Mouse (Mus musculus): Measurements from ENCODE around the gene Ifi27l2a.

Gene Ifi27l2a

DNA sequence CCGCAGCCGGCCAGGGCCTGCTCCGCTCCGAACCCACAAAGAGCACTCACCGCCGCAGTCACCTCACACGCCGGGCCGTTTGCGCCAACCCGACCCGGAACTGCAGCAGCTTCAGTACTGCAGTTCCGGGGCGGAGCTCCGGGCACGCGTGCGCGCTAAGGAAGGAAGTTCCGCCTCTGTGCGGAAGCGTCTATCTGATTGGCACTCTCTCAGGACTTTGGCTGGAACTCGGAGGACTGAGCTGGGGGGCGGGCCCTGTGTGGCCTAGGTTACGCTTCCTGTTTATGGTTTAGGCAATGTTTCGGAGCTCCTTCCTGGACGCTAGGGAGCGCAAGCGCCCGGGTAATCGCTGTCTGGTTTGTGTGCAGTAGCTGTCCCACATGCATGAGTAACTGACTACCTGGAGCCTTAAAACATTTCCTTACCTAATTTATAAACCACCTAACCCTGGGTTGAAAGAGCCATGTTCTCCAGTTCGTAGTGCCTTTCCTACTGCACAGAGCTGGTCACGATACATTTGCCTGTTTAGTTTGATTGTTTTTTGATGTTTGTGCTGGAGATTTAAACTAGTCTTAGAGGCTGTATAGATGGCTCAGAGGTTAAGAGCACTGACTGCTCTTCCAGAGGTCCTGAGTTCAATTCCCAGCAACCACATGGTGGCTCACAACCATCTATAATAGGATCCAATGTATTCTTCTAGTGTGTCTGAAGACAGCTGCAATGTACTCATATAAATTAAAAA, 17.6 kb downstream of the Ifi27l2a start, which contains the start of gene Ddx24:
Ddx24 (minus strand) TSS at position 102 of the 742 bp plus-strand sequence.
- peak; percentile 100 for DNase-seq

DNA sequence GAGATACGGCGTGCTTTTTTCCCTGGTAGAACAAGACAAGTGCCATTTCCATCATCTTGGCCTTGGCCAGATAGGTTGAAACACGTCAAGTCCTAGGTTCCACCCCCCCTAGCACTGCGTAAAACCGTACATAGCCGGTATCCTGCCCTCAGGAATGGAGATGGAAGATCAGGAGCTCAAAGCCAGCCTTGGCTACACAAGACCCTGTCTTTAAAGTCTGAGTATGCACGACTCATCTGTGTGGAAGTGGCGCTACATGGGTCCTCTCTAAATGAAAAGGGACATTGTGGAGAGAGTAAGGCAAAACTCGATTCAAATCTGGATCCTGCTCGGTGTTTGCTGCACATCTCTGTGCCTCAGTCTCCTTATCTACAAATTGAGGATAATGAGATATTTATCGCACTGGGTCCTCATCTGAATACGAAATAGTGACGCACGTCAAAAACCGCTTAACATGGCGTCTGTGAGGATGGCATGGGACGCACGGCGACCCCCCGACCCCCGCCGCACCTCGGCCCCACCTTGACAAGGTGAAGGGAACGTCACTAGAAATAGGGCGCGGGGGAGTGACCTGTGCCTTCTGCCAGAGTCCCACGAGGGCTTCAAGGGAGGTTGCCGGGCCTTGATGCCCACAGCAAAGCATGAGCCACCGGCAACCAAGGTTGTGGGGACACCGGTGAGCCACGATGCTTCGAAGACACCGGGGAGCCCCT, 18.3 kb downstream of the Ifi27l2a start:
- no peak for DNase-seq

DNA sequence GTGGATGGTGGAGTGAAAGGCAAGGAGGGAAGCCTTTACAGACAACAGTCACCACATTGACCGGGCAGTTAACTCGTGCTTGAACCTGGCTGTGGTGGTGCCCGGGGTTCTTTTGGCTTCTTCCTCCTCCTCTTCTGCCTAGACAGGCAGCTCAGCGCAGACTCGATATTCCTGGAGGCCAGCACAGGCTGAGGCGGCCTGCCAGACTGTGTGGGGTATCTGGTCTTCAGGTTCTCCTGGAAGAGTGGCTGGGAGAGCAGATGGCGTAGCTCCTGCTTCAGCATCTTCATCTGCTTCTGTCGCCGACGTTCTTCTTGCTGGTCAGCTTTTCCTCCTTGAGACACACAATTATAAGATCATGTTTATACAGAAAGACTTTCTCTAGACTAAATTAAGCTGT, 35.3 kb downstream of the Ifi27l2a start:
- no peak for DNase-seq

DNA sequence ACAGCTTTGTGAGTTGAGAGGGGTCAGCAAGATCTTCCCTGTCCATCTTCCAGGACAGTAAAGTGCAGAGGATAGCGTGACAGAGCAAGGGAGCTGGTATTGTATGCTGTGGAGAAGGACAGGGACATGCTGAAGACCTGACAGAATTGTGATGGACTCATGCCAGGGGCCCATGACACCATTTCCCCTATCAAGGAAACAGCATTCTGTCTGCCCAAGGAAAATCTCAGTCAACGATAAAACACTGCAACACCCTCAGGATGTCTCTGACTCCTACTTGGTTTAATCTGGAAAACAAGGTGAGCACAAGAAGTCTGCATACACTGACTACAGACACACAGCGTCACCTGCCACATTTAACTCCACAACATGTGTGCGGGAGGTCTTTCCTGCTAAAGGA, 35.8 kb downstream of the Ifi27l2a start, which contains the start of gene 9330161L09Rik:
9330161L09Rik (minus strand) TSS at position 101 of the 400 bp plus-strand sequence.
- no peak for DNase-seq

DNA sequence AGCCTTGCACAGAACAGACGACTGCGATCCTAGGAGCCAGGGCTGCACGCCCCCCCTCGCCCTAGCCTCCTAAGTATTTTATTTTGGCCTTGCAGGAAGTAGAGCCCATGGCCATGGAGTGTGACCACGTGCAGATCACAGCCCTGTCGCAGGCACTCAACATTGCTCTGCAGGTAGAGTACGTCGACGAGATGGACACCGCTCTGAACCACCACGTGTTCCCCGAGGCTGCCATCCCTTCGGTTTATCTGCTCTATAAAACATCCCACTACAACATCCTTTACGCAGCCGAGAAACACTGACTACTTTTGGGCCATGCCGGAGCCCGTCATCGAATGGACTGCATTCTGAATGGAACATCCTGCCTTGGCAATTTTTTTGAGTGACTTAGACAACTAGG, 39.3 kb downstream of the Ifi27l2a start:
- no peak for DNase-seq

DNA sequence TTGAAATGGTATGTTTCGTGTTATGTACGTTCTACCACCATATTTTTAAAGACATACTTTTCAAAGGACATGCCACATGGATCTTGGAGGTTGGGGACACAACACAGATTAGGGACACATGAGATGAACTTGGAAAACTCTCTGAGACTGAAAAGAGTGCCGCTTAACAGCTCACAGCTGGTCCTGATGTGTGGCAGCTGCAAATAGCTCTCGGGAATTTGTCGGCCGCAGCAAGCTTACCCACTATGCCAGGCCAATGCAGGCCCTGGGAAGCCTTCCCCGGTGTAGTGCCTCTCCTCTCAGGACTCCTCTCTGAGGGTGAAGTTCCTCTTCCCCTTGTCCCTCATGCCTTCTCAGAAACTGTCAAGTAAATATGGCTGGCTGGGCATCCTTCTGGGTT, 46.7 kb downstream of the Ifi27l2a start:
- DNase-seq: peak; percentile 60

DNA sequence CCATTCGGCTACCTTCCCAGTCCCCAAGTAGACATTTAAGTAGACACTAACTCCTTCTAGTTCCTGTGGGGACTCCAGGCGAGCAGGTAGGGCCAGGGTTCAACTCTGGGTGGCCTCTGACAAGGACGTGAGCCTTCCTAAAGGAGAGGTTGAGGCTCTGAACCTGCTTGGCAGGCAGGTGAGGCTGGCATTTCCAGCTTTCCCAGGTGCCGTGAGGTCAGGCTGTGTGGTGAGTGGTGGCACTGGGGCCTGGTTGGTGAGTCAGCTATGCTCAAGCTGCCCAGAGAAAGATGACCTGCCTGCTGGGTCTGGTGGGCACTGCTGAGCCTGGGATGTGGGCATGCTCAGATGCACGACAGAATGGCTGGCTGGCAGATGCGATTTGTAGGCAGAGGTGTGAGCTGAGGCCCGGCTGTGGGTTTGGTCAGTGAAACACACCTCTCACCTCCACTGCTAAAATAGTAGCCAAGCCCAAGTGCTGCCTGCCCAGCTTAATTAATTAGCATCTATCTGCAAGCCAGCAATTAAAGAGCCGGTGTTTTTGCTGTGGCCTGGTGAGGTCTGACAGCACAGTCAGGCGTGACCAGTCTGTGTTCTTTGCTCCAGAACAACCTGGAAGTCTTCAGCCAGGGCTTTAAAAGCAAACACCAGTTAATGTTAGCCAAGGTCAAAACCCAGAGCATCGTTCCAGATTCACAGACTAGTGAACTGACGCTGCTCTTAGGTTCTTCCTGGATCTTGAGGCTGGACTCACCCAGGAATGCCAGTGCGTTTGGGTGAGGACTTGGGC, 47.8 kb downstream of the Ifi27l2a start:
- peak; percentile 28 for DNase-seq

DNA sequence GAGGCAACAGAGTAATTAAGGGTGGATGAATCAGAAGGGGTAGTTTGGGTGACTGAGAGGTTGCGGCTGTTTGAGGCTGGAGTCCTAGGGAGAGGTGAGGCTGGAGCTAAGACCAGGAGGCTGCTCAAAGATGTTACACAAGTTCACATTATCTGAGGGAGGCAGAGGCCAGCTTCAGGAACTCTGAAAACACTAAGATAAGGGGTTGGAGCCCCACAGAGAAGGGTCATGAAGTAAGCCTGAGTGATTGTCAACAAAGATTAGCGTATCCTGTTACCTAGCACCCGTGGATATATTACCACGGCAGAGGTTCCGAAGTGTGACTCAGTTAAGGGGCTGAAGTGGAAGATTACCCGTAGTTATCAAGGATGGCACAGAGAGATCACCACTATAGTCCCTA, 50.0 kb downstream of the Ifi27l2a start:
- DNase-seq: no peak
